Mouse (Mus musculus): Measurements from ENCODE around the gene Zic4. TPM values are rescaled to one million over a fixed set of nuclear protein-coding genes. Genes with fewer than 3 reads are reported as not detected.

The Zic4 gene
- polyA plus RNA-seq (2017; shearing (Covaris generic)), result not detected

DNA sequence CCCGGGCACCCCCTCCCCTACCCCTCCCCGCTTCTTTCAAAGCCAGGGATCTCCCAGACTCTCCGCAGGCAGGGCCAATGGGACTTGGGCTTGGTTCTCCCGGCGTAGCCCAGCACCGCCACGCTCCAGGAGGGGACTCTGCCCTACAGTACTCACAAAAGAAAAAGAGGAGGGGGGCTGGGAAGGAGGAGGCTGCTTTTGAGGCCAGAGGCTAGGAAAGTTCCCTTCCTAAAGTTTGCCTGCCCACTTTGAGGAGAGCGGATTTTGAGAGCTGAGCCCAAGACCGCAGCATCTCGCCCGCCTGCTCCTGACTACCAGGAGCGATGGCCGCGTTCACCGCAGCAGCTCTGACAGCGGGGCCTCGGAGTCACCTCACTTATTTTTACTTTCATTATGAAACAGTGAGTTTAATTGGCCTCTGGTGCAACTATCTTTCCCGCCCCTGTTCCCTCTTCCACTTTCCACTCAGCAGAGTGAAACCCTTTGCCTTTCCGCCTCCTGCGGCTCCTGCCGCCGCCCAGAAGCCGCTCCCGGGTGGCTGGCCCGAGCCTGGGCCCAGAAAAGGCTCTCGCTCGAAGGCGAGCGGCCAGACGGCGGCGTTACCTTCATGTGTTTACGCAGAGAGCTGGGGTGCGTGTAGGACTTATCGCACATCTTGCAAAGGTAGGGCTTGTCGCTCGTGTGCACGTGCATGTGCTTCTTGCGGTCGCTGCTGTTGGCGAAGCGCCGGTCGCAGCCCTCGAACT, at the start of gene Zic4:
TSS of gene Zic4 (plus strand) at position 558 of the 746 bp plus-strand sequence.

DNA sequence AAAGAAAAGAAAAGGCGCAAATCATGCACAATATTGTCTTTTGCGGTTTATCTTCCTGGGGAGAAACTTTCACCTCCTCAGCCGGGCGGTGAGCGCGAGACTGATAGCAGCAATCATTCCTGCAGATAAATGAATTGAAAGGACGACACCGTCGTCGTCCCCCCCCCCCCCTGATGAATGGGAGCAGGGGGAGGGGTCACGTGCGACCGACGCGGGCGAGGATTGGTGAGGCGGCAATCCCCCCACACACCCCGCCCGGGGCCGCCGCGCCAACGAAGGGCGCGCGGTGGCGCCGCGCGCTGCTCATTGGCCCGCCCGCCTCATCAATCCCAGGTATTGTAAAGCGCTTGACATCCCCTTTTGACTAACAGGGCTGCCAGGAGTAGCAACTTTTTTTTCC, 3.5 kb downstream of the Zic4 start, which contains the start of gene Zic1:
TSS of gene Zic1 (minus strand) at position 147 of the 400 bp plus-strand sequence.

Other genes with a start within 250 kb of the Zic4 start
- gene Zic1, start 3.4 kb downstream of the Zic4 start, polyA plus RNA-seq (2017; shearing (Covaris generic)), result not detected